Mouse (Mus musculus): ENCODE measurements around the gene Gdf3.
"Not testable (repeated sequence)": the region's sequence is repeated elsewhere in the genome, so short reads cannot be mapped to it uniquely, and the experiment has no call there.

The Gdf3 gene

DNA sequence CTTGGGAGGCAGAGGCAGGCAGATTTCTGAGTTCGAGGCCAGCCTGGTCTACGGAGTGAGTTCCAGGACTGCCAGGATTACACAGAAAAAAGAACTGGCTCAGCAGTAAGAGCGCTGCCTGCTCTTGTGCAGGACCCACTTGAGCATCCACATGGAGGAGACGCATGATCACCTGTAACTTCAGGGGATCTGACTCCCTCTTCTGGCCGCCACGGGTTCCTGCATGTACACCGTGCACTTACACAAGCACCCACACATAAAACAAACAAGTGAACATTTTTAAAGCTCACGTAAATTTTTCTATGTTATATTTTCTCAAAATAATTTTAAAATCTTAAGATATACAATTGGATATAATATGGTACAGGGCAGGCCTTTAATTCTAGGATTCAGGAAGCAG, 4.4 kb downstream of the Gdf3 start:
- DNase-seq (ENCODE audit: low spot score): no peak

DNA sequence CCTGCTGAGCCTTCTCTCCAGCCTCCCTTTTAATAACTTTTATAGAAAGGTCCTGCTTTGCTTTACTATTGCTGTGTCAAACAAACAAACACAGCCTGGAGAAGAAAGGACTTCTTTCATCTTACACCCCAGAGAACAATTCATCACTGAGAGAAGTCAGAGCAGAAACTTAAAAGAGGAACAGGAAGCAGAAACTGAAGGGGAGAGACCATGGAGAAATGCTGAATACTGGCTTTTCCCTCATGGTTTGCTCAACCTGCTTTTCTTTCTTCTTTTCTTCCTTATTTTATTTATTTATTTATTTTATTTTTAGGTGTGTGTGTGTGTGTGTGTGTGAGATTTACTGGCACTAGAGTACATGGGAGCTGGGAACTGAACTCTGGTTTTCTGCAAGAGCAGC, 5.6 kb downstream of the Gdf3 start:
- no peak for DNase-seq (ENCODE audit: low spot score)

DNA sequence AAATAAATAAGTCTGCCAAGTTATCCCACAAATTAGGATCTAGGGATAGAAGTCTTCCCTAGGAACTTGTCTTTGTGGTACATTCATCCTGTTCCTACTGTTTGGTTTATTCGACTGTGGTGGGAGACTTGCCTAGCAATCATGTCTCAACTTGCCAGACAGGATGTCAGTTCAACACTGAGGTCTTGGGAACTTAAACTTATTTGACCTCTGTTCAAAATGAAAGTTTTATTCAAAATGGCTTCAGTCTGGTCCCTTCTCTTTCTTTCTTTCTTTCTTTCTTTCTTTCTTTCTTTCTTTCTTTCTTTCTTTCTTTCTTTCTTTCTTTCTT, 6.9 kb downstream of the Gdf3 start:
- no peak for DNase-seq (ENCODE audit: low spot score)

DNA sequence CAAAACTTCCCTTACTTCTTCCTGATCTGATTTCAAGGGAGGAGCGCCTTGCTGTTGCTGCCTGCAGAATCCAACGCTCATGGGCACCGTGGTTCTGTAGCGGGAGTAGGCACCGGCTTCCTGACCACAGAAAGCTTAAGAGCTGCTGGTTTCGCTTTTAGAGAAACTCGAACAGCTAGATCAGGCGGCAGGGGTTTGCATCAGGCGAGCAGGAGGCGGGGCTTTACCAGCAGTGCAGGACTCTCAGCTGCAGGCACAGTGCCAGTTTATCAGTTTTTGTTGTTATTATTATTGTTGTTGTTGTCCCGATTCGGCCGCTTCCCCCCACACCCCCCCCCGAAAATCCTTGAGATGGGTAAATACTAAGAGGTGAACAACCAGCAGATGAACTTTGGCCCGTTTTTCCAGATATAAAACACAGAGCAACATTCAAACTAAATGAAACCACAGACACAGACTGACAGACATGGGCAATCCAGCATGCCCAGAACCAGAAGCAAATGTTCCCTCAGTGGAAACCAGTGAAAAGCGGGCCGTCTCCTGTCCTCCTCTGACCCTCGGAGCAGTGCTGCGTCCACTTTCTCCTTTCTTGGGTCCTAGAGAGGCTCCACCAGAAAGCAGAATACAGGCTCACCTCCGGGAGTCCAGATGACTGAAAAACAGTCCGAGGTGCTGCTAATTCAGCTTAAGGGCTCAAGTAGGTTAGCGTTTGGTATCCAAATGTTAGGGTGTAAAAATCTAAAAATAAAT, 7.5 kb downstream of the Gdf3 start, which contains the start of gene Apobec1:
Apobec1 (minus strand) TSS at position 203 of the 750 bp plus-strand sequence.
- peak; percentile 79 for DNase-seq (ENCODE audit: low spot score)

DNA sequence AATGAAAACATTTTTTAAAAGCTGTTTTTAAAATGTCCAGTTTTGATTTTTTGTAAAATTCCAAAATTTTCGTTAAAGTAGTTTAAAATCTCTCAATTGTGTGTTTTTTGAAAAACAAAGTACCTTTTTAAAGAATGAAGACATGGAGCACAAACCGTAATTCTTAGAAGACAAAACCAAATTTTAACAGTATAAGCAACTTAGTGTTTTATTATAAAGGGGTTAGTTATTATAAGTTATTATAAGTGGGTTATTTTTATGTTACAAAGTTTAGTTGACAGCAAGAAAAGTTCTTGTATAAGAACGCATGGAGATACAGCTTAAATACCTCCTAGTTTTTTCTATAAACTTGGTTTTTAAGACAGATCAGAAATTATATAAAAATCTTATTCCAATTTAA, 8.3 kb downstream of the Gdf3 start:
- no peak for DNase-seq (ENCODE audit: low spot score)

DNA sequence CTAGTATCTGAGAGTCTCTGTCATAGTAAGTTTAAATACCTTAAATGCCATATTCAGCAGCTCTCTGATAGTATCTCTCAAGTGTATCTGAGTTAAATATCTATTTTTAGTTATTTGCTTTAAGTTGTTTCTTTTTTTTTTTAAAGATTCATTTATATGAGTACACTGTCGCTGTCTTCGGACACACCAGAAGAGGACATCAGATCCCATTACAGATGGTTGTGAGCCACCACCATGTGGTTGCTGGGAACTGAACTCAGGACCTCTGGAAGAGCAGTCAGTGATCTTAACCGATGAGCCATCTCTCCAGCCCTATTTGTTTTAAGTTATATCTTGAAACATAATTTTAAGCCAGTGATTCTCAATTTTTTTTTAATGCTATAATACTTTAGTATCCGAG, 8.9 kb downstream of the Gdf3 start:
- DNase-seq (ENCODE audit: low spot score): no peak

DNA sequence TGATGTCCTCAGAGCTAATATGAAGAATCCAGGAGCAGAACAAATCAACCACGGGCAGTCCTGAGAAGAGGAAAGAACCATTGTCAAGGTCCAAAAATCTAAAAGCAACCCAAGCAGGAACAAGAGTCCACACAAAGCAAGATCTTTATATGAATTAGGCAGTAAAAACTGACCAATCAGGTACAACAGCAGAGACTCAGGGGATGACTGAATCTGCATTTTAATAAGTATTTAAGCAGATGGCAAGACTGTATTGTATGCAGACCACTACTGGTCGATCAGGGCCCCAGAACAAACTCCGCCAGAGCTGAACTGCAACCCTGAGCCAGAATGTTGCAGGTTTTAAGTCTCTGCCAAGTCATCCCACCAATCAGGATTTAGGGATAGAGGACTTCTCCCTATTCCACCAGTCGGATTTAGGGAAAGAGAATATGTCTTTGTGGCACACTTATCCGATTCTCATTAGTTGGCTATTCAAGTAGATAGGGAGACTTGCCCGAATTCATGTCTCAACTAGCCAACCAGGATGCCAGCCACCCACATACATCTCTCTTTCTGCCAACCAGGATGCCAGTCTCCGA, 9.7 kb downstream of the Gdf3 start:
- DNase-seq (ENCODE audit: low spot score): no peak

DNA sequence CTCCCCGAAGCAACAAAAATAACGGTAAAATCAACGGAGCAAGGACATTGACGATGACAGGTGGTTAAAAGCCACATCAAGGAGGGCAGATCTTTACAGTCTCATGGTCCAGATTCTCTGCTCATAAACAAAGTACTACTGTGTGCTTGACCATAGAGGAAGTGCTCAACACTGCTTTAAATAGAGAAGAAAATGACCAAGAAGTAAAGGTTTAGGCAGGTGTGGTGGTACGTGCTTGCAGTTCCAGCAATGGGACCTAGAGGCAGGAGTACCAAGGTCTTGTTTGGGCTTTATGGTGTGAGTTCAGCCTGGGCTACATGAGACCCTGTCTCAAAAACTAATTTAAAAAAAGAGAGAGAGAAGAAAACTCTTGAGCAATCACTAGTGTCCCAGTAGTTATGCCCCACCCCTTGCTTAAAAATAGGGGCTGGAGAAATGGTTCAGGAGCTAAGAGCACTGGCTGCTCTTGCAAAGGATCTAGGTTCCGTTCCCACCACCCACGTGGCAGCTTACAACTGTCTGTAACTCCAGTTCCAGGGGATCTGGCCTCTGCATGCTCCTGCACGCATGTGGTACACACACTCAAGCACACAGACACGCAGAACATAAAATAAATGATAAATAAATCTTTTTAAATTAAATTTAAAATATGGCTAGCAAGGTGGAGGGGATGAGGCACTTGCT, 10.7 kb downstream of the Gdf3 start:
- DNase-seq (ENCODE audit: low spot score): no peak

DNA sequence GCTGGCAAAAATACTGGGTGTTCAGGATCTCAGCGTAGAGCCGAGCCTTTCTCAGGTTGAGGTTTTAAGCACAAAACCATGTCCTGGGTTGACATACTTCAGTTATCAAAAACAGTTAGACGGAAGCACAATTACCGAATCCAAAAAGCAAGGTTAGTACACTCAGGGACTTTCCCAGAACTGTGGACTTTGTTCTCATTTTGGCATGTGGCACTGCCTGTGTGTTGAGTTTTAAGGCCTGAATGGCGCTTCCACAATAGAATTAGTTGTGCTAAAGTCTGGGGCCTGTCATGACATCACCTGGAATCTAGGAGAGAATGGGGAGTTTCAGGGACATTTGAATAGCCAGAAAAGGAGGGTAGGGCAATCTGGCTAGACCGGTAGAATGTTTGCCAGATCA, 11.5 kb downstream of the Gdf3 start:
- no peak for DNase-seq (ENCODE audit: low spot score)

DNA sequence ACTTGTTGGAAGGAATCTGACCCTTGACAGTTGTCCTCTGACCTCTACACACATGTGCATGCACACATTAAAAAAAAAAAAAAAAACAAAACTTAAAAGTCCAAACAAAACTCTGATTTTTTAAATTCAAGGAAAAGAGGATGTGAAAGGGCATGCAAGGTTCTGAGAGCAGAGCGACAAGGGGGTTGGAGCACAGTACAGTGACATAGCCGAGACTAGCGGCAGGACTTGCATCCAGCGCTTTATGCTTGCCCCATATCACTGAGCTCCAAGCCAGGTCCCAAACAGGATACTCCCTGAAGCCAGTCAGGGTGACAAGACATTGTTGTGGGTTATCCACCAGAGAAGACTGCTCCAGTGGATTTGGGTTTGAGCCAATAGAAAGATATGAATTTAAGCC, 11.9 kb downstream of the Gdf3 start:
- no peak for DNase-seq (ENCODE audit: low spot score)

DNA sequence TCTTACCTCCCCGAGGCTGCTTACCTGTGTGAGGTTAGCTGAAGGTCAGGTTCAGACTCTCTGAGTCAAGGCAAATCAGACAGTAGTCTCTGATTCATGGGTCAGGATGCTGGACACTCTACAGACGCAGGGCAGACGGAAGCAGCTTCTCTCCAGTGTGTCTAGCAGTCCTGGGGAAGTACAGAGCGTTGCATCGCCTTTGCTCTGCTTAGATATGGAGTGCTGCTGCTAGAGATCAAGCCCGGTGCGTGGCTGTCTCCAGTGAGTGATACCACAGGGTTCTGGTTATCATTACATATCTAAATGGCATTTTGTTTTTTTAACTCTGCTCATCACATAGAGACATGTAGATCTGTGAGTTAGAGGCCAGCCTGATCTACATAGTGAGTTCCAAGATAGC, 13.3 kb downstream of the Gdf3 start:
- no peak for DNase-seq (ENCODE audit: low spot score)

DNA sequence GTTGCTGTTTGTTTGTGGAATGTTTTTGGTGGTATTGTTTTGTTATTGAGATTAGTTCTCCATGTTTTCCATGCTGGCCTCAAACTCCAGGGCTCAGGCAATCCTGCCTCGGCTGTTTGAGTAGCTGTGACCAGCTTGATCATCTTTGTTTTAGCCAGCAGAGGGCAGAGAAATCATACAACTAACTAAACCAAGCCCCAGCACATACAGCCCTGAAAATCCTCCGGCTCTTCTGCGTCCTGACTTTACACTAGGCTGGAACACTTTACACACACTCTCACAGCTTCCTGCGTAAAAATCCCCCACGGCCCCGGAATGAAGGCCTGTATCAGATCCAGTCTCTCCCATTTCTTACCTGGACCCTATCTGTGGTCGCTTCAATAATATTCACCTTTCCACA, 14.2 kb downstream of the Gdf3 start:
- DNase-seq (ENCODE audit: low spot score): peak; percentile 45

DNA sequence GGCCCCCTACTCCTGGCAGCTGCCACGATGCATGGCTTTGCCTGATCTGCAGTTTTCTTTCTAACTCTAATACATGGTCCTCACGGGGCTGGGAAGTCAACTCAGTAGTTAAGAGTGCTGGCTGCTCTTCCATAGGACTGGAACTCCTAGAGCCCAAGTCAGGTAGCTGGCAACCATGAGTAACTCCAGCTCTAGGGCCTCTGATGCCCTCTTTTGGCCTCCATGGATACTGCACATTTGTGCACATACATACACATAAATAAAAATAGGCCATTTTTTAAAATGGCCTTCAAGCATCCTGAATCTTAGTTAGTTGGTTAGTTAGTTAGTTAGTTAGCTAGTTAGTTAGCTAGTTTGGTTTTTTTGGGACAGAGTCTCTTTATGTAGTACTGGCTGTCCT, 17.0 kb downstream of the Gdf3 start:
- no peak for DNase-seq (ENCODE audit: low spot score)

DNA sequence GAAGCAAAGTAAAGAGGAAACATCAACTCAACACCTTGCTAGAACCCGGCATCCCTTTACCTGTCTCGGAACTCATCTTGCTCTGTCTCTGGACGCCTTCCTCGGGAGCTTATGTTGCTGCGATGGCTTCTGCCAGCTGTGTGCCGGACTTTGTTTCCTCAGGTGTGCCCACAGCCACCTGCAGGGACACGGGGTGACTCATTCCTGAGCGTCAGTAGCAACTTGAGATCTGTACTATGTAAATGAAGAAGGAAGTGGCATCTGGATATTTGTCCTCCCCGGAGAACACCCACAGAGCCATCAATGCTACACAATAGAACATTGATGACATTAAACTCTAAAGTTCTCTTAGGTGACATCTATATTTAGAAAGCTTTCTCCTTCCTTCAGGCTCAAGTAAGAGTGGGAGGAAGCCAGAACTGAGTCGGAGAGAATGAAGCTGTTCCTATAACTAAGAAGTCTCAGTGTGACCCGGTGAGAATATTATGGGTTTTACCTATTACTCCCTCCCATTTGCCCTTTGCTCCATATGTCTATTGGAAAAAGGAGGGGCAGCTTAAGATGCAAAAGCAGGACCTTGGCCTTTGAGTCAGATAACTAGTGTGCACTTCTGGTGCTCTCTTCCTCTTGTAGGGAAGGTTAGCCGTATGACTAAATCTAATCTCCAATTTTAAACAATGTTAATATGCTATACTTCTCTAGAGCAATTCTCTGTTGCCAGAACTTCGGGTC, 18.7 kb downstream of the Gdf3 start:
- DNase-seq (ENCODE audit: low spot score): no peak

DNA sequence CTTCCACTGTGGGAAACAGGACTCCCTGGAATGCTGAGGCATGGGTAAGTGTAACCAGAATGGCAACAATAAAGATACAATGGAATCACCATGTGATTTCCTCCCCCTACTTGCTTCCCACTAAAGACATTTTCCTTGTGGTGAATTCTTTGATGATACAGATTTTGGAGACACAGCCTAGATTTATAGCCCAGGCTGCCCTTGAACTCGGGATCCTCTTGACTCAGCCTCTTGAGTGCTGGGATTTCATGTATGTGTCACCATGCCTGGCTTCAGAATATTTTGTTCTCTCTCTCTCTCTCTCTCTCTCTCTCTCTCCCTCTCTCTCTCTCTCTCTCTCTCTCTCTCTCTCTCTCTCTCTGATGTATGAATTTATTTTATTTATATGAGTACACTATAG, 30.8 kb downstream of the Gdf3 start:
- DNase-seq (ENCODE audit: low spot score): no peak

DNA sequence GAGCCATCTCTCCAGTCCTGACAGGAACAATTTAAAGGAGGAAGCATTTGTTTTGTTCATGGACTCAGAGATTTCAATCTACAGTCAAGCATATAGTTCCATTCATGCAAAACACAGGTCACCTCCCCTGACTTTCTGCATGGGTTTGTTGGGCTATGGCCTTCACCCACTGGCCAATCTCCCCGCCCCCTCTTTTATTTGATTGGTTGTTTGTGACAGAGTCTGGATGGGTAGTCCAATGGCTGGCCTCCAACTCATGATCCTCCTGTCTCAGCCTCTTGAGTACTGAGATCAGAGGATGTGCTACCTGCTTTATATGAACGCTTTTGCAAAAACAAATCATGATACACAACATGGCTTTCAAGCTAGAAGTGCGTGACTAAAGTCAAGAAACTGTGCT, 32.9 kb downstream of the Gdf3 start:
- no peak for DNase-seq (ENCODE audit: low spot score)

DNA sequence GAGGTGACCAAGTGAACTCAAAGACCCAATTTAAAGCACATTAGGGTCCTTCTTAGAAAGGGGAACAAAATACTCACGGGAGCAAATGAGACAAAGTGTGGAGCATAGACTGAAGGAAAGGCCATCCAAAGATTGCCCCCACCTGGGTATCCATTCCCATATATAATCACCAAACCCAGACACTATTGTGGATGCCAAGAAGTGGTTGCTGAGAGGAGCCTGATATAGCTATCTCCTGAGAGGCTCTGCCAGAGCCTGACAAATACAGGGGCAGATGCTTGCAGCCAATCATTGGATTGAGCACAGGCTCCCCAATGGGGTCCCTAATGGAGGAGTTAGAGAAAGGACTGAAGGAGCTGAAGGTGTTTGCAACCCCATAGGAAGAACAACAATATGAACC, 34.9 kb downstream of the Gdf3 start:
- not testable (repeated sequence) for DNase-seq (ENCODE audit: low spot score)

DNA sequence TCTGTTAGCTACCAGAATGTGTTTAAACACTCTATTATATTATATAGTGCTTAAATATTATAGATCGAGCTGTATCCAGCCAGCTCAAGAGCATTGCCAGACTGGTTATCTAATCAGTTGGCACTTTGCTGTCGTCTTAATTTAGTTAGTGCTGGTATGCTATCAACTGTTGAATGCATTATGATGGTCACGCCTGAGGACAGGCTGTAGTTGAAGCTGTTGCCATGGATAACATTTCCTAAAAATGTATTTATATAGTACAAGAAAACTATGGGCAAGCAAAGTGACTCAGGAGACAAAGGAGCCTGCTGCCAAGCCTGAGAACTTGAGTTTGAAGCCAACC, 38.3 kb downstream of the Gdf3 start:
- DNase-seq (ENCODE audit: low spot score): no peak

DNA sequence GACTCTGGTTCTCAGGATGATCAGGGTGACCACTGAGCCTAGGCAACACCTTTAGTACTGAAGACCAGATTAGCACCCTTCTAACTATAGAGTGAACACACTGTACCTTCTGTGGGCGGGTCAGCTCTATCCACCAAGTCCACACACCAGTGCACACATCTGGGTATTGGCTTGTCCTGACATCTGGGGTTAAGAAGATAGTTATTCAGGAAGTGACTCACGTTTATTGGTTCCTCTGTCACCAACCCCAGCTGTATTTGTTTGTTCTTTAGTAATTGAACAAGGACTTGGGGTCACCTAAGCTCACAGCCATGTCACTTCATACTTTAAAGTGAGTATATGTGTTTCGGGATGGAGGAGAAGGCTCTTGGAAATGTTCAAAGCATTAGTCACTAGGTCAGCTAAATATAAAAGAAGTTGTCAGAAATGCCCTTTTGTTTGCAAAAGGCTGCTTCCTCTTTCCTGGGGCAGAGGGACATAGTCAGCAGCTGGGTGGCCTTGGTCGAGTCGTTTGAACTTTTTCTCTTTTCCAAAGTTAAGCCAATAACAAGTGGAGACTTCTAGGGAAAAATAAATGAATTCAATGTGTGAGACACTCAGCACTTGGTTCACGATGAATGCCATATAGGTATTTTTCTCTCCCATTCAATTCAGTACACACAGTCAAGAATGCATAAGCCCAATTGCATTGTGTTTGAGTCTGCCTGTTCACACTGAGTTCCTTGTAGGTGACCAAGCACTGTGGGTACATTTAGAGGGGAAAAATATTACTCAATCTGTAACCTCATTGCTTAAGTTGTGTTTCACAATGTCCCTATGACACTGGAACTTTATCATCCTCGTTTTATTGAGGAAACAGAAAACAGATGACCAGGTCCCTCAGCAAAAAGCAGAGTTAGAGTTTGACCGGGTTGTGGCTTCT, 38.9 kb downstream of the Gdf3 start:
- no peak for DNase-seq (ENCODE audit: low spot score)

DNA sequence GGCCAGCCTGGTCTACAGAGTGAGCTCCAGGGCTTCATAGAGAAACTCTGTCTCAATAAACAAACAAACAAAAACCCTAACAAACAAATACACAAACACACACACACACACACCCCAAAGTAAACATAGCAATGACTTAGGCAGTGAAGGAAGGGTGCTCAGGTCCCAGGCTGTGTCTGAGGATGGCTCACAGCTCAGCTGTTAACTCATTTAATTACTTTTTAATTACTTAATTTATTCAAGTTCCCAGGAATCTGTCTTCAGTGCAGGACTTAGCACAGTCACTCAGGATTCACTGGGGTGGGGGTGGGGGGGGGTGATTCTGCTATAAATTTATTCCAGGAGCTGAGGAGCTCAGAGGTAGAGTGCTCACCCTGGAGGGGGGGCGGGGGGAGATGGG, 40.1 kb downstream of the Gdf3 start:
- no peak for DNase-seq (ENCODE audit: low spot score)

DNA sequence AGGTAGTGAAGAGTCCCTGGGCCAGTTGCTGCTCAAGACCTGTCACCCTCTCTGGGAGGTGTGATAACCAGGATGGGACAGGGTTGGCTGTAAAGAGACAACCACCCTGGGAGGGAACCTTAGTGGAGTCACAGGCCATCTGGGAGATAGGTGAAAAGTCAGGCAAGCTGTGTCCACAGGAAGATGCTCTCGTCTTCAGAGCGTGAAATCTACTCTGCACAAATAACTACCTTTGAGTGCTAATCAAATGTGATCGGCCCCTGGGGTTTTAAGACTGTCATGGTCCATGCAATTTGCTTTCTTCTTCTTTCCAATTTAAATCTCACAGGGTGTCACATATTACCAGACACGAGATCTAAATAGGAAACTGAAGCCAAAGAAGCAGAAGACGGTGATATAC, 40.8 kb downstream of the Gdf3 start:
- DNase-seq (ENCODE audit: low spot score): no peak

Measured in embryo, embryonic 10.5 days (tissue).